Mouse (Mus musculus): ENCODE measurements around the gene H2al1j. TPM values are rescaled to one million over a fixed set of nuclear protein-coding genes. Genes with fewer than 3 reads are reported as not detected.
"Not testable (repeated sequence)": the region's sequence is repeated elsewhere in the genome, so short reads cannot be mapped to it uniquely, and the experiment has no call there.

The H2al1j gene
- polyA plus RNA-seq (2015; fragmentation: Nextera tagmentation; extraction: Ambion mirVana) = not detected in 2 replicates

- not testable (repeated sequence) for H3K36me3 ChIP-seq (ENCODE audit: insufficient read depth, low read length); ATAC-seq (ENCODE audit: low FRiP score, low TSS enrichment); H3K27ac ChIP-seq (ENCODE audit: low read length); H3K4me2 ChIP-seq (replicated peaks; ENCODE audit: low read depth, low read length); H3K4me3 ChIP-seq (ENCODE audit: low read length); H3K9me3 ChIP-seq (ENCODE audit: low read length); H3K4me1 ChIP-seq (ENCODE audit: insufficient read depth, low read length); H3K9ac ChIP-seq (replicated peaks; ENCODE audit: low read length); H3K27me3 ChIP-seq (ENCODE audit: insufficient read depth, low read length)
- 100% methylated on average over 2 of the region's 2 CpGs for WGBS
Measured at GRCm38 (mm10) chrX:11327522-11327921, at the start of gene H2al1j. Gene H2al1j, plus strand, starts transcription at chrX:11327822.

GRCm38 (mm10) chrX:11280741-11281140 lies 46.9 kb upstream of the H2al1j start:
- Histone ChIP-seq H3K36me3 (ENCODE audit: insufficient read depth, low read length) (no peaks in the 10 kb centered on the region), H3K9me3 (ENCODE audit: low read length) (no peaks in the 10 kb centered on the region)

GRCm38 (mm10) chrX:11288306-11288882 lies 39.2 kb upstream of the H2al1j start:
- H3K27ac ChIP-seq (ENCODE audit: low read length) = no peak overlapping the region
- H3K27me3 ChIP-seq (ENCODE audit: insufficient read depth, low read length) = peaks cover 10% of the 10 kb centered on the region; the same call in 1 of the 2 replicates
- no peaks in the 10 kb centered on the region for H3K4me1 ChIP-seq (ENCODE audit: insufficient read depth, low read length)
- H3K9ac ChIP-seq (replicated peaks; ENCODE audit: low read length) = no peak overlapping the region
- H3K4me2 ChIP-seq (replicated peaks; ENCODE audit: low read depth, low read length) = no peak overlapping the region
- WGBS = 70% methylated on average over 14 of the region's 14 CpGs
- no peak overlapping the region for H3K4me3 ChIP-seq (ENCODE audit: low read length)
- H3K36me3 ChIP-seq (ENCODE audit: insufficient read depth, low read length) = no peaks in the 10 kb centered on the region
- H3K9me3 ChIP-seq (ENCODE audit: low read length) = no peaks in the 10 kb centered on the region
- no peak for ATAC-seq (ENCODE audit: low FRiP score, low TSS enrichment)

More at GRCm38 (mm10) chrX:11280741-11281140, 46.9 kb upstream of the H2al1j start:
- no peak overlapping the region for H3K27ac ChIP-seq (ENCODE audit: low read length)
- H3K4me2 ChIP-seq (replicated peaks; ENCODE audit: low read depth, low read length) = no peak overlapping the region
- ATAC-seq (ENCODE audit: low FRiP score, low TSS enrichment) = no peak
- H3K9ac ChIP-seq (replicated peaks; ENCODE audit: low read length) = no peak overlapping the region
- no peak overlapping the region for H3K4me3 ChIP-seq (ENCODE audit: low read length)
- 78% methylated on average over 2 of the region's 2 CpGs for WGBS
- H3K27me3 ChIP-seq (ENCODE audit: insufficient read depth, low read length) = peaks cover 7% of the 10 kb centered on the region; the same call in 1 of the 2 replicates
- H3K4me1 ChIP-seq (ENCODE audit: insufficient read depth, low read length) = no peaks in the 10 kb centered on the region

GRCm38 (mm10) chrX:11289244-11289643 lies 38.4 kb upstream of the H2al1j start:
- no peak for ATAC-seq (ENCODE audit: low FRiP score, low TSS enrichment)
- Histone ChIP-seq H3K27me3 (ENCODE audit: insufficient read depth, low read length) (peaks cover 10% of the 10 kb centered on the region; the same call in 1 of the 2 replicates), H3K9me3 (ENCODE audit: low read length) (no peaks in the 10 kb centered on the region), H3K9ac (replicated peaks; ENCODE audit: low read length) (no peak overlapping the region), H3K4me3 (ENCODE audit: low read length) (no peak overlapping the region), H3K27ac (ENCODE audit: low read length) (no peak overlapping the region), H3K4me1 (ENCODE audit: insufficient read depth, low read length) (no peaks in the 10 kb centered on the region), H3K4me2 (replicated peaks; ENCODE audit: low read depth, low read length) (no peak overlapping the region), H3K36me3 (ENCODE audit: insufficient read depth, low read length) (no peaks in the 10 kb centered on the region)
- 67% methylated on average over 4 of the region's 4 CpGs for WGBS

GRCm38 (mm10) chrX:11298957-11299356 lies 28.7 kb upstream of the H2al1j start, which contains the start of gene H2al1a:
Gene H2al1a, plus strand, starts transcription at chrX:11299257.
- not testable (repeated sequence) for ATAC-seq (ENCODE audit: low FRiP score, low TSS enrichment); H3K9ac ChIP-seq (replicated peaks; ENCODE audit: low read length); H3K4me3 ChIP-seq (ENCODE audit: low read length); H3K27me3 ChIP-seq (ENCODE audit: insufficient read depth, low read length); H3K4me1 ChIP-seq (ENCODE audit: insufficient read depth, low read length); H3K36me3 ChIP-seq (ENCODE audit: insufficient read depth, low read length); H3K27ac ChIP-seq (ENCODE audit: low read length); H3K4me2 ChIP-seq (replicated peaks; ENCODE audit: low read depth, low read length); H3K9me3 ChIP-seq (ENCODE audit: low read length)
- no CpG with 5 or more reads among the region's 3 CpGs for WGBS

- not testable (repeated sequence) for H3K27ac ChIP-seq (ENCODE audit: low read length); H3K4me2 ChIP-seq (replicated peaks; ENCODE audit: low read depth, low read length); H3K9me3 ChIP-seq (ENCODE audit: low read length); H3K36me3 ChIP-seq (ENCODE audit: insufficient read depth, low read length); H3K27me3 ChIP-seq (ENCODE audit: insufficient read depth, low read length); ATAC-seq (ENCODE audit: low FRiP score, low TSS enrichment); H3K4me1 ChIP-seq (ENCODE audit: insufficient read depth, low read length); H3K4me3 ChIP-seq (ENCODE audit: low read length); H3K9ac ChIP-seq (replicated peaks; ENCODE audit: low read length)
- 85% methylated on average over 1 of the region's 3 CpGs for WGBS
Measured at GRCm38 (mm10) chrX:11302132-11302531, 25.5 kb upstream of the H2al1j start, which contains the start of gene H2al1b. Gene H2al1b, plus strand, starts transcription at chrX:11302432.

- H3K27me3 ChIP-seq (ENCODE audit: insufficient read depth, low read length); H3K27ac ChIP-seq (ENCODE audit: low read length); H3K4me2 ChIP-seq (replicated peaks; ENCODE audit: low read depth, low read length); ATAC-seq (ENCODE audit: low FRiP score, low TSS enrichment); H3K9ac ChIP-seq (replicated peaks; ENCODE audit: low read length); H3K9me3 ChIP-seq (ENCODE audit: low read length); H3K4me3 ChIP-seq (ENCODE audit: low read length); H3K4me1 ChIP-seq (ENCODE audit: insufficient read depth, low read length); H3K36me3 ChIP-seq (ENCODE audit: insufficient read depth, low read length): not testable (repeated sequence)
- WGBS = 70% methylated on average over 1 of the region's 6 CpGs
Measured at GRCm38 (mm10) chrX:11305355-11305754, 22.3 kb upstream of the H2al1j start, which contains the start of gene H2al1c. Gene H2al1c, plus strand, starts transcription at chrX:11305655.

GRCm38 (mm10) chrX:11308524-11308923 lies 19.1 kb upstream of the H2al1j start, which contains the start of gene H2al1d:
Gene H2al1d, plus strand, starts transcription at chrX:11308824.
- ATAC-seq (ENCODE audit: low FRiP score, low TSS enrichment); H3K4me3 ChIP-seq (ENCODE audit: low read length); H3K9ac ChIP-seq (replicated peaks; ENCODE audit: low read length); H3K9me3 ChIP-seq (ENCODE audit: low read length); H3K4me1 ChIP-seq (ENCODE audit: insufficient read depth, low read length); H3K36me3 ChIP-seq (ENCODE audit: insufficient read depth, low read length); H3K4me2 ChIP-seq (replicated peaks; ENCODE audit: low read depth, low read length); H3K27me3 ChIP-seq (ENCODE audit: insufficient read depth, low read length); H3K27ac ChIP-seq (ENCODE audit: low read length): not testable (repeated sequence)
- WGBS = no CpG with 5 or more reads among the region's 6 CpGs

GRCm38 (mm10) chrX:11311634-11312033 lies 16.0 kb upstream of the H2al1j start, which contains the start of gene H2al1e:
Gene H2al1e, plus strand, starts transcription at chrX:11311934.
- not testable (repeated sequence) for H3K9ac ChIP-seq (replicated peaks; ENCODE audit: low read length); H3K4me2 ChIP-seq (replicated peaks; ENCODE audit: low read depth, low read length); H3K27me3 ChIP-seq (ENCODE audit: insufficient read depth, low read length); H3K27ac ChIP-seq (ENCODE audit: low read length); ATAC-seq (ENCODE audit: low FRiP score, low TSS enrichment); H3K9me3 ChIP-seq (ENCODE audit: low read length); H3K36me3 ChIP-seq (ENCODE audit: insufficient read depth, low read length); H3K4me3 ChIP-seq (ENCODE audit: low read length); H3K4me1 ChIP-seq (ENCODE audit: insufficient read depth, low read length)
- WGBS = no CpG with 5 or more reads among the region's 3 CpGs

GRCm38 (mm10) chrX:11314858-11315257 lies 12.8 kb upstream of the H2al1j start, which contains the start of gene H2al1f:
Gene H2al1f, plus strand, starts transcription at chrX:11315158.
- not testable (repeated sequence) for H3K4me1 ChIP-seq (ENCODE audit: insufficient read depth, low read length); H3K9me3 ChIP-seq (ENCODE audit: low read length); H3K4me2 ChIP-seq (replicated peaks; ENCODE audit: low read depth, low read length); ATAC-seq (ENCODE audit: low FRiP score, low TSS enrichment); H3K27me3 ChIP-seq (ENCODE audit: insufficient read depth, low read length); H3K9ac ChIP-seq (replicated peaks; ENCODE audit: low read length); H3K4me3 ChIP-seq (ENCODE audit: low read length); H3K27ac ChIP-seq (ENCODE audit: low read length); H3K36me3 ChIP-seq (ENCODE audit: insufficient read depth, low read length)
- WGBS = no CpG with 5 or more reads among the region's 6 CpGs

All from kidney, embryonic 16.5 days (tissue).